In the genomic region with DNA sequence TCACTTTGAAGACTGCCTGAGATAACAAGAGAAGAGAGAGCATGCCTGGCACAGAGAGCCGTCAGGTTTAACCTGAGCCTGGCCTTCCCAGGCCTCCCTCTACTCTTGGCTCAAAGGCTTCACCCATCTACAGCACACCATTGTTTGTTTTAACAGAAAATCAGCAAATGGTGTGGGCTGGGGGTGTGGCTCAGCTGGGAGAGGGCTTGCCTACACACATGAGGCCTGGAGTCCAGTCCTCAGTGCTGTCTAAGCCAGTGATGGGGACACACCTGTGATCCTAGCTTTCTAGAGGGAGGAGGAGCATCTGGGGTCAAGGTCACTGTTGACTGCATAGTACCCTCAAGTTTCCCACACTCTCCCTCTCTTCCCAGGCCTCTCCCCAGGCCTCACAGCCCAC, we compare ENCODE assay signal across 14 mouse cellular contexts. TPM values are rescaled to one million over a fixed set of nuclear protein-coding genes. Genes with fewer than 3 reads are reported as not detected.
A peak's percentile ranks its signal among the peaks of the same experiment; 100 is the strongest.
DNase-seq lines count a peak whose midpoint lies in the region; ATAC-seq and TF ChIP-seq lines count a peak whose summit lies in the region.
"Had no signal": no experiment of that assay in that cellular context is flagged by ENCODE, and none has a peak within 500 bp of the region (broad histone marks: within the 10 kb centered on the region; RNA-seq: fewer than 3 reads in every experiment).

No protein-coding gene starts in this region.

- no peak for TF ChIP-seq POLR2A in lung, adult 2 months (IDR thresholded peaks at IDR 0.05; ENCODE audit: borderline replicate concordance, extremely low read depth, low read depth, low read length)

- peak overlapping the region; percentile 4; the same call in 1 of the 2 replicates for H3K27ac ChIP-seq in forebrain, embryonic 10.5 days
- H3K27ac ChIP-seq in forebrain, embryonic 13.5 days: no peak overlapping the region
- no peak overlapping the region for H3K27ac ChIP-seq in lung, embryonic 15.5 days
- H3K27ac ChIP-seq in liver, postnatal 0 days (ENCODE audit: low read depth): no peak overlapping the region
- H3K27ac ChIP-seq: kidney, postnatal 0 days; midbrain, embryonic 10.5 days had no signal

- no peaks in the 10 kb centered on the region for H3K36me3 ChIP-seq in forebrain, embryonic 10.5 days (replicated peaks)
- no peaks in the 10 kb centered on the region for H3K36me3 ChIP-seq in forebrain, embryonic 13.5 days (ENCODE audit: poor library complexity, severe bottlenecking)
- H3K36me3 ChIP-seq in lung, embryonic 15.5 days: no peaks in the 10 kb centered on the region
- H3K36me3 ChIP-seq in liver, postnatal 0 days (replicated peaks; ENCODE audit: insufficient read depth, low read length): no peaks in the 10 kb centered on the region
- H3K36me3 ChIP-seq: midbrain, embryonic 10.5 days had no signal

- H3K4me3 ChIP-seq in forebrain, embryonic 10.5 days: no peak overlapping the region
- no peak overlapping the region for H3K4me3 ChIP-seq in forebrain, embryonic 13.5 days
- H3K4me3 ChIP-seq in lung, embryonic 15.5 days: no peak overlapping the region
- H3K4me3 ChIP-seq in lung, adult 2 months (replicated peaks; ENCODE audit: extremely low read depth, low read depth, low read length): no peak overlapping the region
- H3K4me3 ChIP-seq in liver, postnatal 0 days (ENCODE audit: low read depth, low read length): no peak overlapping the region
- H3K4me3 ChIP-seq: midbrain, embryonic 10.5 days had no signal

- no peak for TF ChIP-seq CTCF in lung, adult 2 months (IDR thresholded peaks at IDR 0.05; ENCODE audit: insufficient read depth, low read length)
- no peak for TF ChIP-seq CTCF in liver, postnatal 0 days (IDR thresholded peaks at IDR 0.05; ENCODE audit: low read depth)

- H3K4me2 ChIP-seq in forebrain, embryonic 13.5 days: no peak overlapping the region
- H3K4me2 ChIP-seq in lung, embryonic 15.5 days: no peak overlapping the region
- no peak overlapping the region for H3K4me2 ChIP-seq in liver, postnatal 0 days (ENCODE audit: low read depth, low read length)

- no peak for ATAC-seq in forebrain, embryonic 13.5 days
- 0 out of 2 replicates have a peak, but pooled peaks have one; percentile 19 for ATAC-seq in lung, embryonic 15.5 days (ENCODE audit: borderline replicate concordance, extremely low read depth, low FRiP score, low TSS enrichment)
- 0 out of 2 replicates have a peak, but pooled peaks have one; percentile 21 for ATAC-seq in erythroid progenitor cell, adult 5-6 weeks (replicated peaks; ENCODE audit: low FRiP score, poor library complexity, severe bottlenecking)
- ATAC-seq in liver, postnatal 0 days: peak; percentile 45; the same call in 1 of the 2 replicates
- ATAC-seq: lung, postnatal 0 days had no signal

- TF ChIP-seq EP300 in liver, postnatal 0 days (IDR thresholded peaks at IDR 0.05; ENCODE audit: low read depth): no peak

- H3K9ac ChIP-seq in forebrain, embryonic 13.5 days: no peak overlapping the region
- no peak overlapping the region for H3K9ac ChIP-seq in lung, embryonic 15.5 days
- no peak overlapping the region for H3K9ac ChIP-seq in liver, postnatal 0 days (replicated peaks)

- H3K9me3 ChIP-seq in forebrain, embryonic 10.5 days: no peaks in the 10 kb centered on the region
- H3K9me3 ChIP-seq in forebrain, embryonic 13.5 days (replicated peaks): no peaks in the 10 kb centered on the region
- H3K9me3 ChIP-seq in lung, embryonic 15.5 days: no peaks in the 10 kb centered on the region
- no peaks in the 10 kb centered on the region for H3K9me3 ChIP-seq in liver, postnatal 0 days (ENCODE audit: low read length)
- H3K9me3 ChIP-seq: midbrain, embryonic 10.5 days had no signal

- no peak for DNase-seq in forebrain, embryonic 10.5 days (ENCODE audit: extremely low spot score, low spot score)
- DNase-seq in lung, adult 2 months: no peak
- no peak for DNase-seq in liver, postnatal 0 days
- DNase-seq in urinary bladder, postnatal 14 days (ENCODE audit: low spot score): no peak
- no peak for DNase-seq in layer of hippocampus, adult 8-10 months (ENCODE audit: low spot score in 2 of 2)
- DNase-seq: cerebellum, adult 8-10 months; gastrocnemius, postnatal 25 days; layer of hippocampus, adult 9-11 months had no signal

- H3K4me1 ChIP-seq in forebrain, embryonic 10.5 days: peaks cover 30% of the 10 kb centered on the region
- H3K4me1 ChIP-seq in forebrain, embryonic 13.5 days: peaks cover 26% of the 10 kb centered on the region
- H3K4me1 ChIP-seq in lung, embryonic 15.5 days: peaks cover 37% of the 10 kb centered on the region
- peaks cover 4% of the 10 kb centered on the region; the same call in 1 of the 2 replicates for H3K4me1 ChIP-seq in lung, adult 2 months (ENCODE audit: control insufficient read depth, insufficient read depth, low read length)
- peaks cover 9% of the 10 kb centered on the region for H3K4me1 ChIP-seq in liver, postnatal 0 days (ENCODE audit: insufficient read depth)

- WGBS in forebrain, embryonic 10.5 days: 64% methylated on average over 1 of the region's 1 CpGs
- WGBS in forebrain, embryonic 13.5 days: 61% methylated on average over 1 of the region's 1 CpGs
- WGBS in lung, embryonic 15.5 days: 35% methylated on average over 1 of the region's 1 CpGs
- WGBS in lung, adult 2 months: 59% methylated on average over 1 of the region's 1 CpGs
- 29% methylated on average over 1 of the region's 1 CpGs for WGBS in liver, postnatal 0 days (ENCODE audit: insufficient replicate concordance)

- H3K27me3 ChIP-seq in forebrain, embryonic 10.5 days (ENCODE audit: poor library complexity, severe bottlenecking): no peaks in the 10 kb centered on the region
- H3K27me3 ChIP-seq in forebrain, embryonic 13.5 days: no peaks in the 10 kb centered on the region
- H3K27me3 ChIP-seq in lung, embryonic 15.5 days: no peaks in the 10 kb centered on the region
- no peaks in the 10 kb centered on the region for H3K27me3 ChIP-seq in liver, postnatal 0 days (ENCODE audit: insufficient read depth, low read length)

RNA-seq across cellular contexts. Expression of a gene that starts 6.0 kb away (rescaled TPM):
- 7.8 and 9.3 TPM in 2 replicates for polyA plus RNA-seq in forebrain, embryonic 10.5 days (2016; fragmentation: Nextera tagmentation; extraction: Ambion mirVana)
- polyA plus RNA-seq in forebrain, embryonic 13.5 days (2015; fragmentation: Nextera tagmentation; extraction: Ambion mirVana): 10.3 and 11.5 TPM in 2 replicates
- polyA plus RNA-seq in lung, embryonic 15.5 days (2015; fragmentation: Nextera tagmentation; extraction: Ambion mirVana): 22.7 and 26.1 TPM in 2 replicates
- 26.3 and 27.9 TPM in 2 replicates for polyA plus RNA-seq in lung, adult 2 months (2012; rRNA removed)
- total RNA-seq in erythroid progenitor cell, adult 5-6 weeks (2015; ENCODE audit: low replicate concordance): 6.8 and 23.9 TPM in 2 replicates
- total RNA-seq in erythroid progenitor cell, adult 5-6 weeks (2017; ENCODE audit: low replicate concordance): 2.2 and 2.4 TPM in 2 replicates
- polyA plus RNA-seq in liver, postnatal 0 days (2015; fragmentation: Nextera tagmentation; extraction: Ambion mirVana): 4.1 and 5.4 TPM in 2 replicates
- 10 to 100 TPM; 20.5 to 24.6 (median 21.8) TPM for total RNA-seq in layer of hippocampus, adult 8-10 months (2022)
